Mouse (Mus musculus) regulatory T cell (primary cell): ENCODE measurements around the gene Rnf213.
"Not testable (repeated sequence)": the region's sequence is repeated elsewhere in the genome, so short reads cannot be mapped to it uniquely, and the experiment has no call there.

Experiments used
- in situ Hi-C: fragments of 300-600 bp; cut with MboI, MseI; formaldehyde crosslinking; loops from one replicate; pipeline ENCODE4 v1.15.1; 2025; ENCODE audit warnings: high pct_unique_total_duplicates

Gene Rnf213

DNA sequence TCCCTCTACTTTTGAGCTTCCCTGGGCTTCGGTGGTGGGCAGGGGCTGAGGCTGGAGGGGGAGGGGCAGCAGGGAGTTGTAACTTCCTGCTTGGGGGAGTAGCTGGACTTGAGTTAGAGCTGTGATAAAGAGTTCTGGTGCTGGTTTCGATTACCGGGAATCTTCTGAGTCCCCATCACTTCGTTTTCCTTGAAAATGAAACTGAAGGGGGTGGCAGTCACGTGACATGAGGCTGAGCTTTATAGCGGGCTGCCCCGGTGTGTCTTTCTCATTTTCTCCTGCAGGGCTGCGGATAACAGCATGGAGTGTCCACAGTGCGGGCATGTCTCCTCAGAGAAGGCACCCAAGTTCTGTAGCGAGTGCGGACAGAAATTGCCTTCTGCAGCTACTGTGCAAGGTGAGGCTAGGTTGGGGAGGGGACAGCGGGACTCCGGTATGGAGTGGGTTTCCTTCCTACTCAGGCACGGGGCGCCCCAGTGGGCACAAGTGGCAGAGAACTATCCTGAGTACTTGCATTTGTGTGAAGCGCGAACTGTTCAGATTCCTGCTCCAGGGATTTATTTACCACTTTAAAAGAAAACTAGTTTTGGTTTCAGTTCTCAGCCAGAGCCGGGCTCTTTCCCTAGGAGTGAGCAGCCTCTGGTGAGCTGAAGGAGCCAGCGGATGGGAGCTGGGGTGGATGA is at the start of gene Rnf213:
TSS of gene Rnf213 (plus strand) at position 301 of the 683 bp plus-strand sequence.
- in situ Hi-C loops, result no loop called here

DNA sequence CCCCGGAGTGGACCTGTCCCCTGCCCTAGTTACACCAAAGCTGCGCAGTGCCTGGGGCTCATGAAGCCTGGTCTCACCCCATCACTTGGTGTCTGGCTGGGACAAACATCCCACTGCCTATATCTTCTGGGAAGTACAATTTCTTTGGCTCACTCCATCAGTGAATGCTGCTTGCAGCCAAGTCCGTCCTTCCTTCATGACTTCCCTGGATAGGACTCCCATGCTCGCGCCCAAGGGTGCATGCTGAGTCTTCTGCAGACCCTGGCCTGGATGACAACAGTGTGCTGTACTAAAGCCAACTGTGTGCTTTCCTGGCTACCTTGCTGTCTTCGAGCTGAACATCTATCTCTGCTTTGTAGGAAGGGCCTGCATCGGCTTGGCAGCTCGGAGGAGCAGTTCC is 48.7 kb upstream of the Rnf213 start:
- in situ Hi-C loops, result no loop called here

DNA sequence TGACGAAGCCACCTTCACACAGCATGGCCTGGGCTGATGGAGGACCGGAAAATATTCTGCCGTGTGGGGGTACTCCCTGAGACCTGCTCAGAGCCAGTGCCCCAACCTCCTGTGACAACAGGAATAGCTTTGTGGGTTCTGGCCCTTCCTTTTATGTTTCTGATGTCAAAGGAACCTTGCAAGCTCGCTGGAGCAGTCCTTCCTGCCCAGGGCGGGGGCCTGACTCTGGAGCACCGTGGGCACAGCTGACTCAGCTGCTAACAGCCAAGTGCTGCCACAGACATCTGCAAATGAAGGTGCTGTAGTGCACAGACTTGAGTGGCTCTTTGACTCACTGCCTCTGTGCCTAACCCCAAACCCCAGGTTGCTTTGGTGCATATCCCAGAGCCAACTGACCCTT is 48.0 kb upstream of the Rnf213 start:
- in situ Hi-C loops, result no loop called here

DNA sequence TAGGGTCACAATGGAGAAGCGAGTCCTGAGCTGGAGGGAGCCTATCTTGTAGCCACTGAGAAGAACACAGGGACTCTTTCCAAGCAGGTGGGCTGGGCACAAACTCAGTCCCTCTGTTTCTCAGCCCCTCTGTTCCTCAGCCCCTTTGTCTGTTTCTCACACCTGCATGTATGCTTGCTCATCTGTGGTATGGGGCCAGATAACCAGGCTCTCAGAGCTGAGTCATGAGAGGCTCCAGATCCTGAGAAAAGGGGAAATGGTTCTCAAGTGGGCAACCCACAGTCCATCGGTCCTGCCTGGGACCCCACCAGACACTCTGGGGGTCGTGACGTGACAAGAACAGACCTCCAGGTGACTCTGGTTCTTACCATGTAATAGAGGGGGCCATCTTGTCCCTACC is 45.8 kb upstream of the Rnf213 start:
- in situ Hi-C loops, result no loop called here

DNA sequence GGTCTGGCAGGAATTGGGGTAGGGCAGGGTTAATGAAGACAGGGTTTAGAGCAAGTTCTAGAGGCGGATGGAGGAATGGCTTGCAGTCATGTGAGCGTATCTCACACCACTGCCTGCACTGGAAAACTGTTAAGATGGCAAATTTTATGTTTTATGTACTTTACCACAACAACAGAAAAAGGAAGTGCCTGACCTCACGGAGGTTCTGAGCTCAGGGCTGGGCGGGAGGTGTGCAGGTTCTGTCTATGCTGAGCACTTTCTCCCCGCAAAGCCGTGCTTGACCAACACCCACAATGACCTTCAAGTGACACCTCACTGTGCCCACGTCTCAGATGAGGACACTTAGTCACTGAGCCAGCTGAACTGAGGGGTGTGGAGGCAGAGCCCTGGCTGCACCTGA is 40.8 kb upstream of the Rnf213 start:
- in situ Hi-C loops, result no loop called here

DNA sequence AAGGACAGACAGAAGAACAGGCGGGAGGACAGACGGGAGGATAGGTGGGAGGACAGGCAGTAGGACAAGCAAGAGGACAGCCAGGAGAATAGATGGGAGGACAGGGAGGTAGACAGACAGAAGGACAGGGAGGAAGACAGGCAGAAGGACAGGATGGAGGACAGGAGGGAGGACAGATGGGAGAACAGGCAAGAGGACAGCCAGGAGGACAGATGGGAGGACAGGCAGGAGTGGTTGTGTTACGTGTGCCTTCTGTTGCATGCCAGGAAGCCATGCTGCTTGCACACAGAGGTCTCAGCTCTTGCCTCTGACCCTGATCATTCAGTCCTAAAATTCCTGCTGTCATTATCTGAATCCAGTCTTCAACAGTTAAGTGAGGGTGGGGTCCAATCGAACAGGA is 39.0 kb upstream of the Rnf213 start:
- in situ Hi-C loops, result no loop called here

DNA sequence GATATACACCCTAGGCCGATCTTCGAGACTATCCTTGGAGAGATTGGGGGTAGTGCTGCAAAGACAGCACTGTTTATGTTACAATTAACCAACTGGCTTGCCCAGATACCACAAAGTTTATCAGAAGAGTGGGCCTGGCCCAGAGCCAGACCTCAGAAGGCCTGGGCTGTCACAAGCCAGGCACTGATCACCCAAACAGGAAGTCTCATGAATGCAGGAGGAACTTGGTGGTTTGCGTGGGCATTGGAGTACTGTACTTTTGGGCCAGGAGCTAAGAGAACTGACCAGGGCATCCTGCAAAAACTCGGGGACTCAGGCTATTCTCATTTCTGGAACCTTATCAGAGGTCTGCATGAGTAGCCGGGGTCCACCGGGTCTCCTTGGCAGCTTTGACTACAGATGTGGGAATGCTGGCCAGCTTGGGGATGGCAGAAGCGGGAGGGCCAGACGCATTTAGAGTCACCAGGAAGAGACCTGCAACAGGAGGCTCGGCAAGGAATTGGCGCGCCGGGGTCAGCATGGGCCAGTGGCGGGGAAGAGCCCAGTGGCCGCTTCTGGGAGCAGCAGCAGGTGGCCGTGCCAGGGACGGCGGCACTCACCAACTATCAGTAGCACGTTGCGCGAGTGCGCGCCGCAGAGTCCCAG is 38.0 kb upstream of the Rnf213 start:
- in situ Hi-C loops, result no loop called here

DNA sequence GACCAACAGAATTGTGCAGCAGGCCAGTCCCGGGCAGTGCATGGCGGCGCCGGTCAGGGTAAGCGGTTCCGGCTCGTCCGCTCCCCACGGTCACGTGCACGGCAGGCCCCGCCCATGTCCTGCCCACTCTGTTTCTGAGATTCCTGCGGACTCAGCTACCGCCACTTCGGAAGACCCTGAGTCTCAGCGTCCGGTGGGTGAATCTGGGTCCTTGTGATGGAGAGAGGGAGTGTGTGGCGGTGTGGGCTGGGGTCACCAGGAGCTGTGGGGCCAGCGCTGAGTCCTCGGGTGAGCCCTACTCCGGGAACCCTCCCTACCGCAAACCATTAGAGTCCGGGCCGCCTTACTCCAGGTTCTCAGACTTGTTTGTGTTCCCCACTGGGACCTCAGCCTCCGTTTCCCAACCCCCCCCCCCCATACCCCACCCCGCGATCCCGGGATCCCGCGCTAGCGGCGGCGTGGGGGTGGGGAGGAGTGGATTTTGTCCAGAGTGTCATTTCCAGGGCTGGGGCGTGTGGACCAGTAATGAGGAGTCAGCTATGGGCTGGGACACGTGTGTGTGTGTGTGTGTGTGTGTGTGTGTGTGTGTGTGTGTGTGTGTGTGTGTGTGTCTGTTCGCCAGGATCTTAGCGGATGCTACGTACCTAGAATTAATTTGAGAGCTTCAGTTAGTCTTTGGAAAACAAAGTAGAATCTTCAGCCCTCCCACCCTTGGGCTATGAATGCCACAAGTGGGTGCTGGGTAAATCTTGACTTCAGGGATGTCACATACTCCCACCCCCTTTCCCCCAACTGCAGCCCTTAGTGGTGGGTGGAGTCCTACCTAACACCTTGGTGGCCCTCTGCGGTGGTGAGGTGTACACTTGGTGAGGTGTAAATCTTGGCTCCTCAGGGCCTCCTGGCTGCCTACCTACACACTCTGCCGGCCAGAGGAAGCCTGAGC is 37.2 kb upstream of the Rnf213 start, which contains the start of the genes Sgsh and Slc26a11:
TSS of gene Sgsh (minus strand) at position 94 of the 943 bp plus-strand sequence.
TSS of gene Slc26a11 (plus strand) at position 115 of the 943 bp plus-strand sequence.
- in situ Hi-C loops, result no loop called here

DNA sequence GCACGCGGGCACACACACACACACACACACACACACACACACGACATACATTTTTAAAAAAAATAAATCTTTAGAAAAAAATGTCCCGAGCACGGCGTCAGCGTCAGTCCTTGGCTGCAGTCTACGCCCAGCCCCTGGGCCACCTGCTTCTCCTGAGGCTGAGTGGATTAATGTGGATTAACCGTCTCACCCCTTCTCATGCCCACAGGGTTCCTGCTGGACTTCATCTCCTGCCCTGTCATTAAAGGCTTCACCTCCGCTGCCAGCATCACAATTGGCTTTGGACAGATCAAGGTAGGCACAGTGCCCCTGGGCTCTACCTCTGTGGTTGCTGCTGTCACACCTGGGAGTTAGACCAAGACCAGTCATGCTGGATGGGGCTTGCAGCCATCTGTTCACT is 33.8 kb upstream of the Rnf213 start:
- in situ Hi-C loops, result no loop called here

DNA sequence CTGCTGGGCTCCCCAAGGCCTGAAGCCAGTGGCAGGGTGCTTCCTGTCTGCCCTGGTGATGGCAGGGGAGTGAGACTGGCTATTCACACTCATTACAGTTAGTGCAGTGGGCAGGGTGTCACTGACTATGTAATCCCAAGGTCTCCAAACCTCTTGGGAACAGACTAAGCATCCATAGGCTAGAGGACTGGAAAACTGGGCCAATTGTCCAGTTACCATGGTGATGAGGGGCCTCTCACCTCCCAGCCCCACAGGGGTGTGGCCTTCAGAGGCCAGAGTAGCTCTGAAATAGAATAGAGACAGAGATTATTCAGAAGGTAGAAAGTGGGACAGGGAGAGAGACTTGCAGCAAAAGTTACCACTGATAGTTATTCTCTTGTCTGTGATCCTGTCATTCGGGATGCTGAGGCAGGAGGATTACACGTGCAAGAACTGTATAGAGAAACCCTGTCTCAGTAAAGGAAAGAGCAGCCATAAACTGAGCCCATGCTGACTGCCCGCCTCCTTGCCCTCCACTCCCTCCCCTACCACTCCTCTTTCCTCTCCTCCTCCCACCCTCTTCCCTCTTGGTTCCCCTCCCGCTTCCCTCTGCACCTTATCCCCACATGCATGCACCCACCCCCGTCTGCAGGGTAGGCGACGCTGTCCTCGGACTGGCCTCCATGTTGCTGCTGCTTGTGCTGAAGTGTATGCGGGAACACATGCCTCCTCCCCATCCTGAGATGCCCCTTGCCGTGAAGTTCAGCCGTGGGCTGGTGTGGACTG is 29.9 kb upstream of the Rnf213 start:
- in situ Hi-C loops, result loop anchor here (5.0 kb wide), 1 partner anchor 34 kb away; no protein-coding TSS in a partner anchor

DNA sequence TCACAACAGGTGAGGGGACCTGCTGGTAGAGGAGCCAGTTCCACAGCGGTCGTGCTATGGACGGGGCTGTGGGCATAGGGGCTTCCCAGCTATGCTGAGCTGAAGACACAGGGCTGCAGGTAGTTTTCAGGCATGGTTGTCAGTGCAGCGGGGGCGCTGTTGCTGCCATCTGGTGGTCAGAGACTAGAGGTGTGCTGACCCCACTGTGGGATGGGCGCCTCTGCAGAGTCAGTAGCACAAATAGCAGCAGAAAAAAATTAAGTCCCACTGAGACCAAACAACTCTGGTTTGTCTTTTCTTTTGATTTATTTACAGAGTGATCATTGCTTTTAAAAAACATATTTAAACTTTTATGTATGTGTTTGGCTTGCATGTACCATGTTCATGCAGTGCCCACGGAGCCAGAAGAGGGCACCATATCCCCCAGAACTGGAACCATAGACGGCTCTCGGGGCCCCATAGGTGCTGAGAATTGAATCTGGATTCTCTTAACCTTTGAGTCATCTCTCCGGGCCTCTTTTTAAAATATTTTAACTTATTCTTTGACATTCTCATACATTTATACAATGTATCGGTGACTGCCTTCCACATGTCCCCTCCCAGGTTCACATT is 29.3 kb upstream of the Rnf213 start:
- in situ Hi-C loops, result loop anchor here (5.0 kb wide), 1 partner anchor 34 kb away; no protein-coding TSS in a partner anchor

DNA sequence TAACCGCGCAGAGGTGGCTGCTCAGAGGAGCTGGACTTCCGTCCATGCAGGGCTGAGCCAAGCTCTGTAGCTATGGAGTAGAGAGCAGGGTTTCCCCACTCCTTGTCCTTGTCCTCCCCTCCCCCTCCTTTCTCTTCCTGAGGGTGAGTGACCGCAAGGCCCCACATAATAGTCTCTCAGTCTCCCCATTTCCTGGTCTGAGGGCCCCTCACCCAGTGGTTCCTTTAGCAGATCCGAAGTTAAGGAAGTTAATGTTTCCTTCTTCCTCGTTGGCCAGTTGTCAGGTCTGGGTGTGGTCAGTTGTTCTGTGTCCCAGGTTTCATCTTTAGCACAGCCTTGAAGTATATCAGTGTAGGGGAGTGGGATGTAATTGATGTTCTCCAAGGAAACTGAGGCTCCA is 17.5 kb upstream of the Rnf213 start:
- in situ Hi-C loops, result no loop called here

DNA sequence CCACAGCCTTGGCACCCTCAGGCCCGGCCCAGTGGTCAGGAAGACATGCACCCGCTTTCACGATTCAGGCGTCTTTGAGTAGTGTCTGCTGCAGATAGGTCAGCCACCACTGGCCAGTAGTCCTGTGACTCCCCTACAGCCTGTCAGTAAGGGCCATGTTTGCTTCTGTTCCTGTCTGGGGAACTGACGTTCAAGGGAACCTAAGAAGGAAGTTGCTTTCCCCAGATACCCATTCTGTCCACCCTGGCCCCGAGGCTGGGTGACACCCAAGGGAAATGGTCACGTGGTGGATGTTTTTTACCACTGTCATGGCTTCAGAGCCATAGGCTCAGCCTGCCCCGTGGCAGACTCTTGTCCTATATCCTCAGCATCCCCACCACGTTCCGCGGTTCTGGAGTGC is 15.6 kb upstream of the Rnf213 start:
- in situ Hi-C loops, result no loop called here

DNA sequence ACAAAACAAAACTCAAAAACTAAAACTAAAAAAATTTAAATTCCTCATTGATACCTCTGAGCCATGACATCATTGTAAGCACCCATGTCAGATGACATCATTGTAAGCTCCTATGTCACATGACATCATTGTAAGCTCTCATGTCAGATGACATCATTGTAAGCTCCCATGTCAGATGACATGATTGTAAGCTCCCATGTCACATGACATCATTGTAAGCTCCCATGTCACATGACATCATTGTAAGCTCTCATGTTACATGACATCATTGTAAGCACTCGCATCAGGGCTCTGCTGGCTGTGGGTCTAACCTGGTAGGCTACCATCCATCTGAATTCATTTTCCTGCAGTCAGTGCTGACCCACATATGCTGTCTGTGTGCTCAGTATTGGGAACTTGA is 14.3 kb upstream of the Rnf213 start:
- in situ Hi-C loops, result no loop called here

DNA sequence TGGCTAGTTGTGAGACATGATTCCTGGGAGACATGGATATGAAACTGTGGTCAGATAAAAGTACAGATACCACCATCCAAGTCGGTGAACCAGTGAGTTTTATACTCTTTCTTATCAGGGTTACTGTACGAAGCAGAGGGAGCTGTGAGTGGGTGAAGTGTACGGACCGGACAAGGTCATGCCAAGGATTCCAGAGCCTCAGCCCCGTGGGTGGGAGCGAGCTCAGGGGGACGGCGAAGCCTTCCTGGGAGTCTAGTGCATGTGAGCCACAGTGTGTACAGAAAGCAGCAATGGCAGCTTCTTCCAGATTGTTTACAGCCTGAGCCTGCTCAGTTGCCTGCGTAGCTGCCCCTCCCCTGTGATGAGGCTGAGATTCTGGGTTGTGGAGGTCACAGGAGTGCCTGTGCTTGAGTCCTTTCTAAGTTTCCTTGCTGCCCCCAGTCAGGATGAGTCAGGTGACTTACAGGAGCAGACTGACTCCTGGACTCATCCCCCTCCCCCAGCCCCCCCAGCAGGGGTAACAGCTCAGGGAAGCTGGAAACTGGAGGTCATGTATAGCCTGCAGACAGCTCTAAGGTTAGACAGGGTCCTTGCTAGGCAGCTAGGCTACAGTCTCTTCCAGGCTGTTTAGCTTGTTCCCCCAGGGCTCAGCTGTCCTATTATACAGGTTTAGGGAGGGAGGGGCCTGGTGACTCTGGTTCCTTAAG is 11.1 kb upstream of the Rnf213 start:
- in situ Hi-C loops, result no loop called here

DNA sequence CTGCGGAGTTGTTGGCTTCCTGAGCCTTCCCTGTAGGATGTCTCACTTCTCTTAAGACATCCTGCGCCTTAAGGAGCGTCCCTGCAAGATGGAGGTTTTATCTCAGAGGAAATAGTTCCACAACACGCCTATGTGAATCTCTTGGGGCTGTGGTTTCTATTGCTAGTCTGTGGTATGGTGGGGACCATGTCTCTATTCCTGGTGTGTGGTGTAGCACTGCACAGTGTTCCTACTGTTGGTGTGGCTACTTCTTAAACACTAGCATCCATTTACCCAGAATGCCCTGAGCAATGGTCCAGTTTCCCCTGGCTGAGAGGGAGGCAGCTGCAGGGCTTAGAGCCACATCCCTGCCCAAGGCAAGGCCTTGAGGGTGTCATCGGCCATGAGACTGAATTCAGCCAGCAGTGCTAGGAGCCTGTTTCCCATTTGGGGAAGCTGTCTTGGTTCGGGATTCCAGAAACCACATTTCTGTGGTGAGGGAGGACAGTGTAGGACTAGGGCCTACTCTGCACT is 10.5 kb upstream of the Rnf213 start:
- in situ Hi-C loops, result no loop called here

DNA sequence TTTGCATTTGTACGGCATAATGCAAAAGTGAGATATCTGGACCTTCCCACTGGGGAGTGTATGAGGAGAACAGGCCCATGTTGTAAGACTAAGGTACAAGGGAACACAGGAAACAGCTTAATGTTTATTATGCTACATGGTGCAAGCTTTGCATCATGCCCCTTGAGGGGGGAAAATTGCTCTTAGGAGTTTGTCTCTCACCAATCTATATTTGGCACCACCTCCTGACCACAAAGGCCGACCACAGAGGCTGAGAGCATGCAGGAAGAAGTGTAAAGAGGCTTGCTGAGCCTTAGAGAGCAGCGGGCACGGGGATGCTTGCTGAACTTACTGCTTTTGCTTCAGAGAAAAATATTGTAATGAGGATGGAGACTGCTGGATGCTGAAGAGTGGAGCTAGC is 8.0 kb upstream of the Rnf213 start:
- in situ Hi-C loops, result no loop called here

DNA sequence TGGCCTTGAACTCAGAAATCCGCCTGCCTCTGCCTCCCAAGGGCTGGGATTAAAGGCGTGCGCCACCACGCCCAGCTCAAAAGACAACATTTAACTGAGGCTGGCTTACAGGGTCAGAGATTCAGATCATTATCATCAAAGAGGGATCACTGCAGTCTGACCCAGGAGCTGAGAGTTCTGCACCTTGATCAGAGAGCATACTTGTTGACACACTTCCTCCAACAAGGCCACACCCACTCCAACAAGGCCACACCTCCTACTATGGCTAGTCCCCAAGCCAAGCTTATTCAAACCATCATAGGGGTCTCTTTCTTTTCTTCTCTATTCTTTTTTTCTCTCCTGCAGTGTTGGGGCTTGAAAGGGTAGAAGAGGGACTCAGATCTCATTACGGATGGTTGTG is 6.6 kb upstream of the Rnf213 start:
- in situ Hi-C loops, result no loop called here

DNA sequence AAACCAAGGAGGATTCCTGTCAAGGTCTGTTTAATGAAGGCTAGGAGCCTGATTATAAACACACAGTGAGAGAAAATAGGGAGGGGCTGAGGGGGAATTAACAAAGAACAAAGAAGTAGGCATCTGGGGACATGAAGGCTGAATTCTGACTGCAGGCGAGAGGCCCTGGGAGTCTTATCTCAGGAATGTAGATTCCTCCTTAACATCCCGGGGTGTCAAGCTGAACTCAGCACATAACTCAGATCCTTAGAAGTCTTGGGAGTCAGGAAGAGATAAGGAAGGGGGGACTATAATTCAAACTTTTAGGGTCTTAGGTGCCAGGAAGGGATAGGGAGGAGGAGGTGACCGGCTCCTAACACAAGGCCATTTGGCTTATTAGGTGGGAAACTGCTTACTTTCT is 5.6 kb upstream of the Rnf213 start:
- in situ Hi-C loops, result not testable (repeated sequence)

DNA sequence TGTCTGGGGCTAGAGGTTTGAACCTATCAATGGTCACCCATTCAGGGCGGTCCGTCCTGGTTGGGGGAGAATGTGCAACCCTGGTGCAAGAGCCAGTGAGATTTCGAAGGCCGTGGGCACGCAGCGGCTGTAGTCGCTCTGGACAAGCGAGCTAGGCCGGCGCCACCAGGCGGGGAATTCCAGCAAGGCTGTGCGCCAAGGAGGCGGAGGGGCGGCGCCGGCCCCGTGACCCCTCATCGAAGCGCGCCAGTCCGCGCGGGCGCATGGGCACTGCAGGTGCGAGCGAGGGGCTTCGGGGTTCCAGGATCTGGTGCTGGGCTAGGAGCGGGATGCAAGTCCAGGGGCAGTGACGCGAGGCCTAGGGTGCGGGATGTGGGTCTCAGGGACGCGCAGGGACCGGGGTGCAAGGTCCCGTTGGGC is 3.0 kb upstream of the Rnf213 start:
- in situ Hi-C loops, result no loop called here
